Mouse (Mus musculus) hindbrain, embryonic 14.5 days (tissue): ENCODE measurements around the gene Gata3. TPM values are rescaled to one million over a fixed set of nuclear protein-coding genes. Genes with fewer than 3 reads are reported as not detected.
A peak's percentile ranks its signal among the peaks of the same experiment; 100 is the strongest.

Experiments used
- ATAC-seq: fragments of 200-750 bp; cut with Nextera tagmentation; 2 replicates; pipeline ENCODE4 v1.8.0; 2017; ENCODE audit warnings: moderate number of reproducible peaks, mild to moderate bottlenecking, moderate TSS enrichment, moderate library complexity; ENCODE audit not compliant: low FRiP score
- DNase-seq: peaks from one replicate; pipeline ENCODE4 v3.0.0-alpha.2; 2015; ENCODE audit warnings: low spot score
- H3K27ac ChIP-seq: fragments of 300-500 bp; sonication (generic); 2 replicates; pipeline ENCODE4 v1.5.1; 2014; ENCODE audit warnings: mild to moderate bottlenecking, moderate library complexity
- H3K27me3 ChIP-seq: fragments of 300-500 bp; sonication (generic); 2 replicates; pipeline ENCODE4 v1.6.1; 2014; ENCODE audit warnings: mild to moderate bottlenecking, low read length, mixed read lengths; ENCODE audit not compliant: control insufficient read depth, insufficient read depth
- H3K36me3 ChIP-seq: fragments of 300-500 bp; sonication (generic); replicated peaks from 2 replicates; pipeline ENCODE4 v1.6.1; 2014; ENCODE audit not compliant: control insufficient read depth, insufficient read depth
- H3K4me1 ChIP-seq: fragments of 300-500 bp; sonication (generic); replicated peaks from 2 replicates; pipeline ENCODE4 v1.6.1; 2014; ENCODE audit warnings: antibody characterized with exemption, low read length, mixed read lengths; ENCODE audit not compliant: control insufficient read depth, insufficient read depth
- H3K4me2 ChIP-seq: fragments of 300-500 bp; sonication (generic); replicated peaks from 2 replicates; pipeline ENCODE4 v1.6.1; 2014; ENCODE audit warnings: mild to moderate bottlenecking, moderate library complexity
- H3K4me3 ChIP-seq: fragments of 300-500 bp; sonication (generic); replicated peaks from 2 replicates; pipeline ENCODE4 v1.5.1; 2014; ENCODE audit warnings: mild to moderate bottlenecking, low read length
- H3K9ac ChIP-seq: fragments of 300-500 bp; sonication (generic); 2 replicates; pipeline ENCODE4 v1.6.1; 2014
- H3K9me3 ChIP-seq: fragments of 300-500 bp; sonication (generic); 2 replicates; pipeline ENCODE4 v1.6.1; 2016; ENCODE audit warnings: low read length; ENCODE audit not compliant: control insufficient read depth
- WGBS: fragments of 180-500 bp; shearing (Covaris S2); extraction: QIAGEN DNeasy Blood & Tissue Kit; methylation state at CpG from one replicate; pipeline ENCODE4 v1.1.7; 2014; 5-methylcytosine and 5-hydroxymethylcytosine counted together
- polyA plus RNA-seq: library from polyadenylated mRNA; unstranded; fragments of >200 nt; fragmentation: Nextera tagmentation; extraction: Ambion mirVana; gene quantifications from 2 replicates; pipeline ENCODE4 v1.2.1, GENCODE M21; 2014

Gene Gata3
- polyA plus RNA-seq = 28.2 and 29.0 TPM in 2 replicates

DNA sequence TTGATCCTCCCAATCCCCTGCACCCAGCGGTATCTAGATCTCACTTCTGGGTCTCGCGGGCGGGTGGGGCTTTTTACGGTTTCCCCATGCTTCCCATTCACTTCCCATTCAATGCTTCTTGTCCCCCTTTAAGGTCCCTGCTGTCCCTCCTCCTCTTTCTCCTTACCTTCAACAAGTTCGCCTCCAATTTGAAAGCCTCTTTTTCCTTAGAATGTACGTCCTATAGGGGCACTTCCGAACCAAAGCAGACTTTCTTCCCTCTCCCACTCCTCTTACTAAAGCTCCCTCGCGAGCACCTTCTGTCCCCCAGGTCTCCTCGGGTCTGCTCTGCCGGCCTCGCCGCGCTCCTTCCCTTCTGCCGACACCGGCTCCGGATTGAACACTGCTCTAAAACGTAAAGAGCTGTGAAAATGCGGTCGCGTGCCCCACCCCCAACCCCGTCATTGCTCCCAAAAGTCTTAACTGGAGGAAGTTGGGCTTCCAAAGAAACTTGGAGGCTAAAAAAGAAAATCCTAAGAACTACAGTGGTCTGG lies at the start of gene Gata3:
TSS of gene Gata3 (minus strand) at position 384 of the 533 bp plus-strand sequence.
- ATAC-seq = no peak
- Histone ChIP-seq H3K27ac (no peak within 1 kb of the TSS), H3K36me3 (no peaks in the 10 kb centered on the region), H3K4me2 (peak within 1 kb of the TSS; percentile 38), H3K27me3 (peaks cover 98% of the 10 kb centered on the region), H3K9me3 (no peaks in the 10 kb centered on the region), H3K4me1 (no peaks in the 10 kb centered on the region), H3K4me3 (peak within 1 kb of the TSS; percentile 21), H3K9ac (no peak within 1 kb of the TSS)
- no peak for DNase-seq
- 1% methylated on average over 23 of the region's 23 CpGs for WGBS

- DNase-seq (no peak), ATAC-seq (no peak)
- H3K9me3 ChIP-seq = no peaks in the 10 kb centered on the region
- no peaks in the 10 kb centered on the region for H3K27me3 ChIP-seq
- no peaks in the 10 kb centered on the region for H3K36me3 ChIP-seq
- no peak overlapping the region for H3K4me2 ChIP-seq
- H3K9ac ChIP-seq = no peak overlapping the region
- no peak overlapping the region for H3K4me3 ChIP-seq
- no peak overlapping the region for H3K27ac ChIP-seq
- H3K4me1 ChIP-seq = no peaks in the 10 kb centered on the region
- WGBS = 86% methylated on average over 4 of the region's 4 CpGs
Observed at GRCm38 (mm10) chr2:9939250-9939649, 49.4 kb upstream of the Gata3 start.

- DNase-seq (no peak), ATAC-seq (peak; percentile 31; the same call in 1 of the 2 replicates)
Observed at GRCm38 (mm10) chr2:9935965-9936364, 46.1 kb upstream of the Gata3 start.

DNA sequence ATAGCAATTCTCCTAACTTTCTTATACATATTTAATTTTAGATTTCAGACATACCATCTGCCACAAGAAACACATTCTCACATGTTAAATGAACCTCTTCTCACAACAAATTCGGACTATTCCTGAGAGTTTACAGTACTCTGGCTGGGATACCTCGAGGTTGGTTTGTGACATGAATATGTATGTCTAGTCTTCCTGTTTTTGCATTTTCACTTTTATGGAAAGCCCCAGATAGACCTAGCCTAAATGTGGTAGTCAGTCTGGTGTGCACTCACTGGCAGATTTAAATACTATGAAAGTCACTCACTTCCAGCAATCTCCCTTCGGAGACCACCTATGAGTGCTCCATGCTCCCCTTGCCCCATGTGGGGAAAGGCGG lies 37.1 kb upstream of the Gata3 start:
- Histone ChIP-seq H3K36me3 (no peaks in the 10 kb centered on the region), H3K27me3 (no peaks in the 10 kb centered on the region), H3K4me3 (no peak overlapping the region), H3K4me2 (no peak overlapping the region), H3K4me1 (no peaks in the 10 kb centered on the region), H3K9ac (no peak overlapping the region), H3K27ac (no peak overlapping the region), H3K9me3 (no peaks in the 10 kb centered on the region)
- DNase-seq (no peak), ATAC-seq (no peak)
- WGBS = 67% methylated on average over 4 of the region's 4 CpGs

More at GRCm38 (mm10) chr2:9935965-9936364, 46.1 kb upstream of the Gata3 start:
- no peaks in the 10 kb centered on the region for H3K4me1 ChIP-seq
- no peak overlapping the region for H3K4me3 ChIP-seq
- H3K36me3 ChIP-seq = no peaks in the 10 kb centered on the region
- H3K9ac ChIP-seq = no peak overlapping the region
- no peak overlapping the region for H3K4me2 ChIP-seq
- H3K9me3 ChIP-seq = no peaks in the 10 kb centered on the region
- no peak overlapping the region for H3K27ac ChIP-seq
- H3K27me3 ChIP-seq = no peaks in the 10 kb centered on the region
- 20% methylated on average over 1 of the region's 1 CpGs for WGBS

- DNase-seq = no peak
- WGBS = 56% methylated on average over 7 of the region's 7 CpGs
- H3K9ac ChIP-seq = no peak overlapping the region
- no peaks in the 10 kb centered on the region for H3K9me3 ChIP-seq
- no peaks in the 10 kb centered on the region for H3K27me3 ChIP-seq
- H3K4me2 ChIP-seq = no peak overlapping the region
- H3K27ac ChIP-seq = no peak overlapping the region
- H3K4me3 ChIP-seq = no peak overlapping the region
- no peaks in the 10 kb centered on the region for H3K4me1 ChIP-seq
- no peaks in the 10 kb centered on the region for H3K36me3 ChIP-seq
- ATAC-seq = no peak
Observed at GRCm38 (mm10) chr2:9926194-9926904, 36.5 kb upstream of the Gata3 start.

GRCm38 (mm10) chr2:9918691-9919471 lies 29.0 kb upstream of the Gata3 start:
- WGBS = 92% methylated on average over 17 of the region's 17 CpGs

DNA sequence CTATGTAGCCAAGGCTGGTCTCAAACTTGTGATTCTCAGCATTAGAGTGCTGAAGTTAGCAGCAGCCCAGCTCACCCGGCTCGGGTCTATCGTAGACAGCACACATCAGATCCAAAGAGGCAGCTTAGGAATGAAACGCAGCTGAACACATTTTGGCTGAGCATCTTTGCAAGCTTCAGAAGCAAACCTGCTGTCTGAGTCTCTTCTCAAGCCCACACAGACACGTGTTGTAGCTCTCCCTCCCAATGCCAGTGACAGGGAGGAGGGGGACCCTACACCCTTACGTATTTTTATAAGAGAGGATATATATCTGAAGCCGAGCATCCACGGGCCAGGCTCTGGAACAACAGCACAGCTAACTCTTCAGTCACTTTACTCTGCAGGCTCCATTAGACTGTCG lies 27.8 kb upstream of the Gata3 start:
- H3K27me3 ChIP-seq = no peaks in the 10 kb centered on the region
- H3K27ac ChIP-seq = no peak overlapping the region
- H3K4me1 ChIP-seq = no peaks in the 10 kb centered on the region
- no peaks in the 10 kb centered on the region for H3K9me3 ChIP-seq
- no peak overlapping the region for H3K4me3 ChIP-seq
- DNase-seq = no peak
- no peak overlapping the region for H3K9ac ChIP-seq
- H3K36me3 ChIP-seq = peaks cover 14% of the 10 kb centered on the region
- no peak for ATAC-seq
- no peak overlapping the region for H3K4me2 ChIP-seq
- WGBS = 91% methylated on average over 9 of the region's 9 CpGs

More at GRCm38 (mm10) chr2:9918691-9919471, 29.0 kb upstream of the Gata3 start:
- peaks cover 14% of the 10 kb centered on the region for H3K36me3 ChIP-seq
- H3K27ac ChIP-seq = no peak overlapping the region
- H3K27me3 ChIP-seq = no peaks in the 10 kb centered on the region
- no peak for ATAC-seq
- DNase-seq = no peak
- no peak overlapping the region for H3K4me2 ChIP-seq
- H3K9ac ChIP-seq = no peak overlapping the region
- H3K4me1 ChIP-seq = no peaks in the 10 kb centered on the region
- no peaks in the 10 kb centered on the region for H3K9me3 ChIP-seq
- no peak overlapping the region for H3K4me3 ChIP-seq

GRCm38 (mm10) chr2:9905995-9906394 lies 16.2 kb upstream of the Gata3 start:
- Histone ChIP-seq H3K36me3 (no peaks in the 10 kb centered on the region), H3K4me2 (no peak overlapping the region), H3K9ac (no peak overlapping the region), H3K27ac (no peak overlapping the region), H3K27me3 (no peaks in the 10 kb centered on the region; the same call in 1 of the 2 replicates), H3K4me3 (no peak overlapping the region), H3K4me1 (no peaks in the 10 kb centered on the region), H3K9me3 (no peaks in the 10 kb centered on the region)
- ATAC-seq = no peak
- 11% methylated on average over 11 of the region's 11 CpGs for WGBS
- DNase-seq = no peak

DNA sequence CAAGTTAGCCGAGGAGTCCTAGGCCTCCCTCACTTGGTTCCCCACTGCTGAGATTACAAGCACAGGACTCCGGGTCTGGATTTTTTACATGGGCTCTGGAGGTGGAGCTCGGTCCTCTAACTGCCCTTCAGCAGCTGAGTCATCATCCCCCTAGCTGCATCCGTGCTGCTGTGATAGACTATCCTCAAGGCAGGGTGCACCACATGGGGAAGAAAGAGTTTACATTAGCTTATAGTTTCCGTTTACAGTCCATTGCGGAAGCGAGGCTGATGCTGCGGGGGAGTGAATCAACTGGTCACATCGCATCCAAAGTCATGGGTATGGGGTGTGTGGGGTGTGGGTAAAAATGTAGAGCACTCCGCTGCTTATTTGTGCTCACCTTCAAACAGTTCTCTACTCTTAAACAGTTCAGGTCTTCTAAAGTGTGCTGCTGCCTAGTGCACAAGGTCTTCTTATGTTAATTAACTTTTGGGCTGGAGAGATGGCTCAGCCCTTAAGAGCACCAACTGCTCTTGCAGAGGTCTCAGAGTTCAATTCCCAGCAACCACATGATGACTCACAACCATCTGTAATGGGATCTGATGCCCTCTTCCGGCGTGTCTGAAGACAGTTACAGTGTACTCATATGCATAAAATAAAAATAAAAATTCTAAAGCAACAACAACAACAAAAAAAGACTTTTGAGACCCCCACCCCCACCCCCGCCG lies 14.2 kb upstream of the Gata3 start:
- no peak overlapping the region for H3K27ac ChIP-seq
- no peaks in the 10 kb centered on the region for H3K9me3 ChIP-seq
- 68% methylated on average over 14 of the region's 14 CpGs for WGBS
- no peaks in the 10 kb centered on the region for H3K36me3 ChIP-seq
- peaks cover 10% of the 10 kb centered on the region for H3K27me3 ChIP-seq
- no peaks in the 10 kb centered on the region for H3K4me1 ChIP-seq
- no peak overlapping the region for H3K4me2 ChIP-seq
- DNase-seq (no peak), ATAC-seq (no peak)
- H3K4me3 ChIP-seq = no peak overlapping the region
- no peak overlapping the region for H3K9ac ChIP-seq
